Mouse (Mus musculus): Measurements from ENCODE around the gene Cir1. TPM values are rescaled to one million over a fixed set of nuclear protein-coding genes. Genes with fewer than 3 reads are reported as not detected.

The Cir1 gene
- 19.8 and 21.7 TPM in 2 replicates for polyA plus RNA-seq (2012; rRNA removed)

DNA sequence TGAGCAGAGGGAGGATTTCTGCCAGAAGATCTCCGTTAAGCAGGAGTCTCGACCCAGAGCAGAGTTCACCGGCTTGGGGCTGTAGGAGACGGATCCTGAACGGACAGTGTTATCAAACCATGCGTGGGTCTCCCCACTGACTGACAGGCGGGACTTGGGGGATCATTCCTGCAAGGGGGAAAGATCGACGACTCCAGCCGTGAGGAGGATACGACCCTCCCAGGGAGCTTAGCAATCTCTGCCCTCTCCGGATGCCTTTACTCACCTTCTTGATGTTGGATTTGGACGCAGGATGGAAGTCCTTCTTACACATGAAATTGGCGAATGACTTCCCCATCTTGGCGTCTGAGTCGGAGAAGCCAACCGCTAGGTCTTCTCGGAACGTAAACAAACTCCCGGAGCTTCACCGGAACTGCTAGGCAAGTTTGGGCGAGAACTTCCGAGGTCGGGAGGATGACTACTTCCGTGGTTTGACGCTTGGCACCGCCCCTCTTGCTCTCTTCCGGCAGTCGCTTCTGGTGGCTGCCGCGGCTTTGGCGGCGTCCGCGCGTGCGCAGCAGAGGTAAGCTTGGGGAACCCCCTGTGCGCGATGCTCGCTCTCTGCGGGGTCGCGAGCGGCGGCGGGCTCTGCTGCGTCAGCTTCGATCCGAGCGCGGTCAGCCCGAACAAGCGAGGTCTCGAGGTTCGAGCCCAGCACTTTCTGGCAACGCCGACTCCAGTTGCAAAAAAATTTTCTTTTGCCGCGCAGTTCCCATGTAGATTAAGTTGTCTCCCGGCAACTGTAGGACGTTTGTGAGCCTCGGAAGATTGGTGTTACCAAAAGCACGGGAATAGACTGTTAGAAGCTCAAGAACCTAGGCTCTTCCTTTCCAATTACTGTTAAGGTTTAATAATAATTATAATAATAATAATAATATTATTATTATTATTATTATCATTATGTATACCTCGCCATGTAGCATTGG is at the start of gene Cir1, which contains the start of gene Scrn3:
Gene Cir1 (minus strand): TSS at position 550 of the 965 bp plus-strand sequence.
Gene Scrn3 (plus strand): TSS at position 450 of the 965 bp plus-strand sequence.
- TF ChIP-seq CTCF (IDR thresholded peaks at IDR 0.05; ENCODE audit: control insufficient read depth, insufficient read depth, insufficient replicate concordance, low read depth, low read length) (no peak), POLR2A (IDR thresholded peaks at IDR 0.05; ENCODE audit: control insufficient read depth, low read depth, low read length) (peak; percentile 75)
- peaks cover 3% of the 10 kb centered on the region for H3K4me1 ChIP-seq (ENCODE audit: control insufficient read depth, insufficient read depth, low read length)
- H3K4me3 ChIP-seq (ENCODE audit: control insufficient read depth, low read depth, low read length): peak within 1 kb of the TSS; percentile 91
- H3K36me3 ChIP-seq (ENCODE audit: control insufficient read depth, insufficient read depth, low read length): no peaks in the 10 kb centered on the region; the same call in 1 of the 2 replicates
- H3K27ac ChIP-seq (ENCODE audit: control insufficient read depth, insufficient read depth, low read depth, low read length): peak within 1 kb of the TSS; percentile 81
- no peaks in the 10 kb centered on the region for H3K27me3 ChIP-seq (ENCODE audit: control insufficient read depth, insufficient read depth, low read length)

GRCm38 (mm10) chr2:73360536-73360935 is 48.0 kb upstream of the Cir1 start:
- Histone ChIP-seq H3K27me3 (ENCODE audit: control insufficient read depth, insufficient read depth, low read length) (no peaks in the 10 kb centered on the region), H3K4me3 (ENCODE audit: control insufficient read depth, low read depth, low read length) (no peak overlapping the region), H3K27ac (ENCODE audit: control insufficient read depth, insufficient read depth, low read depth, low read length) (no peak overlapping the region), H3K36me3 (ENCODE audit: control insufficient read depth, insufficient read depth, low read length) (no peaks in the 10 kb centered on the region), H3K4me1 (ENCODE audit: control insufficient read depth, insufficient read depth, low read length) (no peaks in the 10 kb centered on the region)
- no peak for TF ChIP-seq CTCF (IDR thresholded peaks at IDR 0.05; ENCODE audit: control insufficient read depth, insufficient read depth, insufficient replicate concordance, low read depth, low read length)
- no peak for TF ChIP-seq POLR2A (IDR thresholded peaks at IDR 0.05; ENCODE audit: control insufficient read depth, low read depth, low read length)

- Histone ChIP-seq H3K36me3 (ENCODE audit: control insufficient read depth, insufficient read depth, low read length) (no peaks in the 10 kb centered on the region), H3K27me3 (ENCODE audit: control insufficient read depth, insufficient read depth, low read length) (no peaks in the 10 kb centered on the region), H3K27ac (ENCODE audit: control insufficient read depth, insufficient read depth, low read depth, low read length) (no peak overlapping the region), H3K4me3 (ENCODE audit: control insufficient read depth, low read depth, low read length) (no peak overlapping the region), H3K4me1 (ENCODE audit: control insufficient read depth, insufficient read depth, low read length) (no peaks in the 10 kb centered on the region)
- TF ChIP-seq POLR2A (IDR thresholded peaks at IDR 0.05; ENCODE audit: control insufficient read depth, low read depth, low read length) (no peak), CTCF (IDR thresholded peaks at IDR 0.05; ENCODE audit: control insufficient read depth, insufficient read depth, insufficient replicate concordance, low read depth, low read length) (no peak)
Observed at GRCm38 (mm10) chr2:73359941-73360340, 47.4 kb upstream of the Cir1 start.

- H3K36me3 ChIP-seq (ENCODE audit: control insufficient read depth, insufficient read depth, low read length): no peaks in the 10 kb centered on the region
- H3K27ac ChIP-seq (ENCODE audit: control insufficient read depth, insufficient read depth, low read depth, low read length): no peak overlapping the region
- H3K4me1 ChIP-seq (ENCODE audit: control insufficient read depth, insufficient read depth, low read length): no peaks in the 10 kb centered on the region
- TF ChIP-seq POLR2A (IDR thresholded peaks at IDR 0.05; ENCODE audit: control insufficient read depth, low read depth, low read length): no peak
- TF ChIP-seq CTCF (IDR thresholded peaks at IDR 0.05; ENCODE audit: control insufficient read depth, insufficient read depth, insufficient replicate concordance, low read depth, low read length): no peak
- H3K4me3 ChIP-seq (ENCODE audit: control insufficient read depth, low read depth, low read length): peak overlapping the region; percentile 29
- H3K27me3 ChIP-seq (ENCODE audit: control insufficient read depth, insufficient read depth, low read length): no peaks in the 10 kb centered on the region
Observed at GRCm38 (mm10) chr2:73357004-73357403, 44.5 kb upstream of the Cir1 start.

GRCm38 (mm10) chr2:73351927-73352374 is 39.5 kb upstream of the Cir1 start:
- Histone ChIP-seq H3K27ac (ENCODE audit: control insufficient read depth, insufficient read depth, low read depth, low read length) (no peak overlapping the region), H3K4me1 (ENCODE audit: control insufficient read depth, insufficient read depth, low read length) (no peaks in the 10 kb centered on the region), H3K27me3 (ENCODE audit: control insufficient read depth, insufficient read depth, low read length) (no peaks in the 10 kb centered on the region), H3K36me3 (ENCODE audit: control insufficient read depth, insufficient read depth, low read length) (no peaks in the 10 kb centered on the region), H3K4me3 (ENCODE audit: control insufficient read depth, low read depth, low read length) (no peak overlapping the region)
- TF ChIP-seq CTCF (IDR thresholded peaks at IDR 0.05; ENCODE audit: control insufficient read depth, insufficient read depth, insufficient replicate concordance, low read depth, low read length) (no peak), POLR2A (IDR thresholded peaks at IDR 0.05; ENCODE audit: control insufficient read depth, low read depth, low read length) (no peak)

- Histone ChIP-seq H3K4me1 (ENCODE audit: control insufficient read depth, insufficient read depth, low read length) (no peaks in the 10 kb centered on the region), H3K4me3 (ENCODE audit: control insufficient read depth, low read depth, low read length) (no peak overlapping the region), H3K27ac (ENCODE audit: control insufficient read depth, insufficient read depth, low read depth, low read length) (no peak overlapping the region), H3K36me3 (ENCODE audit: control insufficient read depth, insufficient read depth, low read length) (no peaks in the 10 kb centered on the region), H3K27me3 (ENCODE audit: control insufficient read depth, insufficient read depth, low read length) (no peaks in the 10 kb centered on the region)
- no peak for TF ChIP-seq CTCF (IDR thresholded peaks at IDR 0.05; ENCODE audit: control insufficient read depth, insufficient read depth, insufficient replicate concordance, low read depth, low read length)
- TF ChIP-seq POLR2A (IDR thresholded peaks at IDR 0.05; ENCODE audit: control insufficient read depth, low read depth, low read length): no peak
Observed at GRCm38 (mm10) chr2:73351496-73351895, 39.0 kb upstream of the Cir1 start.

DNA sequence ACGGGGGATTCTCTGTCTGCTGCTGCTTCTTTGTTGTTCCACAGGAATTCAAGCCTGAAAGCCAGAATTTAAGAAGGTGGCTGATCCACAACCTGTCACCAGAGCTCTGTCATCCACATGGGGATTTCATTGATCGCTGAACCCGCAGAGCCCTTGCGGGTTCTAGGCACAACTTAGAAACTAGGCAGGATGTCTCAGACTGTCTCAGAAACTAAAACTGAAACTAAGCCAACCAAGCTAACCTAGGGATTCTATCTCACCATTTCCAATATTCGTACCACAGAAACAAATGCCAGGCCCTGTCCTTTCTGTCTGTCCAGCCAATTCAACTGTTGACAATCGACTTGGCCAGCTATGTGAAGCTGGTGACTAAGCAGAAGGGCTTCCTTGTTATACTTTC is 35.7 kb upstream of the Cir1 start:
- H3K4me1 ChIP-seq (ENCODE audit: control insufficient read depth, insufficient read depth, low read length): no peaks in the 10 kb centered on the region
- no peak overlapping the region for H3K4me3 ChIP-seq (ENCODE audit: control insufficient read depth, low read depth, low read length)
- H3K36me3 ChIP-seq (ENCODE audit: control insufficient read depth, insufficient read depth, low read length): no peaks in the 10 kb centered on the region
- H3K27me3 ChIP-seq (ENCODE audit: control insufficient read depth, insufficient read depth, low read length): no peaks in the 10 kb centered on the region
- TF ChIP-seq POLR2A (IDR thresholded peaks at IDR 0.05; ENCODE audit: control insufficient read depth, low read depth, low read length) (no peak), CTCF (IDR thresholded peaks at IDR 0.05; ENCODE audit: control insufficient read depth, insufficient read depth, insufficient replicate concordance, low read depth, low read length) (no peak)
- H3K27ac ChIP-seq (ENCODE audit: control insufficient read depth, insufficient read depth, low read depth, low read length): no peak overlapping the region

All from testis, adult 2 months (tissue).